Mouse (Mus musculus) limb, embryonic 14.5 days (tissue): ENCODE results near the gene Ppih. TPM values are rescaled to one million over a fixed set of nuclear protein-coding genes. Genes with fewer than 3 reads are reported as not detected.

Source experiments
- ATAC-seq: fragments of 200-750 bp; cut with Nextera tagmentation; 2 replicates; pipeline ENCODE4 v1.8.0; 2017; ENCODE audit warnings: low read depth, moderate number of reproducible peaks, moderate TSS enrichment; ENCODE audit not compliant: low FRiP score
- DNase-seq: peaks from one replicate; pipeline ENCODE4 v3.0.0-alpha.2; 2015; ENCODE audit warnings: low spot score
- H3K27ac ChIP-seq: fragments of 300-500 bp; sonication (generic); replicated peaks from 2 replicates; pipeline ENCODE4 v1.5.1; 2014; ENCODE audit warnings: low read depth, mild to moderate bottlenecking, low read length, moderate library complexity, mixed read lengths
- H3K27me3 ChIP-seq: fragments of 300-500 bp; sonication (generic); 2 replicates; pipeline ENCODE4 v1.6.1; 2014; ENCODE audit warnings: low read length, mixed read lengths; ENCODE audit not compliant: control insufficient read depth, insufficient read depth
- H3K36me3 ChIP-seq: fragments of 300-500 bp; sonication (generic); 2 replicates; pipeline ENCODE4 v1.6.1; 2014; ENCODE audit warnings: mild to moderate bottlenecking, low read length, moderate library complexity, mixed read lengths; ENCODE audit not compliant: control insufficient read depth, insufficient read depth
- H3K4me1 ChIP-seq: fragments of 300-500 bp; sonication (generic); 2 replicates; pipeline ENCODE4 v1.6.1; 2014; ENCODE audit warnings: antibody characterized with exemption, low read length, mixed read lengths; ENCODE audit not compliant: control insufficient read depth, insufficient read depth
- H3K4me2 ChIP-seq: fragments of 300-500 bp; sonication (generic); replicated peaks from 2 replicates; pipeline ENCODE4 v1.6.1; 2014; ENCODE audit warnings: low read depth, mild to moderate bottlenecking, low read length, moderate library complexity; ENCODE audit not compliant: severe bottlenecking
- H3K4me3 ChIP-seq: fragments of 300-500 bp; sonication (generic); replicated peaks from 2 replicates; pipeline ENCODE4 v1.5.1; 2014; ENCODE audit warnings: low read length
- H3K9ac ChIP-seq: fragments of 300-500 bp; sonication (generic); 2 replicates; pipeline ENCODE4 v1.6.1; 2014; ENCODE audit warnings: mild to moderate bottlenecking, low read depth, low read length, moderate library complexity; ENCODE audit not compliant: severe bottlenecking
- H3K9me3 ChIP-seq: fragments of 300-500 bp; sonication (generic); 2 replicates; pipeline ENCODE4 v1.6.1; 2016; ENCODE audit warnings: low read length; ENCODE audit not compliant: control insufficient read depth
- POLR2A ChIP-seq: fragments of 200-500 bp; IDR thresholded peaks from 2 replicates; pipeline ENCODE4 v1.8.0; 2012; ENCODE audit warnings: inconsistent platforms, mild to moderate bottlenecking, moderate library complexity, borderline replicate concordance; ENCODE audit not compliant: insufficient read depth, insufficient read length; ENCODE audit errors: extremely low read depth
- WGBS: fragments of 180-500 bp; shearing (Covaris S2); extraction: QIAGEN DNeasy Blood & Tissue Kit; methylation state at CpG from one replicate; pipeline ENCODE4 v1.1.7; 2014; 5-methylcytosine and 5-hydroxymethylcytosine counted together
- polyA plus RNA-seq, 2 experiments: library from polyadenylated mRNA; depleted of rRNA in 1 of 2; stranded (reverse) in 1 of 2; unstranded in 1 of 2; fragments of >200 nt; fragmentation: Nextera tagmentation in 1 of 2; extraction: Ambion mirVana in 1 of 2; gene quantifications; 2 replicates each; pipeline versions ENCODE4 v1.2.1 to v1.2.3; 2012 to 2014

The Ppih gene
- polyA plus RNA-seq, 2 experiments: 81.4 to 88.5 TPM

GRCm38 (mm10) chr4:119345508-119345907, 25.2 kb upstream of the Ppih start:
- WGBS: 88% methylated on average over 6 of the region's 6 CpGs
- H3K9ac ChIP-seq: no peak overlapping the region
- H3K4me3 ChIP-seq: no peak overlapping the region
- H3K4me1 ChIP-seq: no peaks in the 10 kb centered on the region
- DNase-seq (no peak), ATAC-seq (no peak)
- no peaks in the 10 kb centered on the region for H3K9me3 ChIP-seq
- no peaks in the 10 kb centered on the region for H3K36me3 ChIP-seq
- no peak for TF ChIP-seq POLR2A
- H3K4me2 ChIP-seq: no peak overlapping the region
- no peaks in the 10 kb centered on the region for H3K27me3 ChIP-seq
- no peak overlapping the region for H3K27ac ChIP-seq

GRCm38 (mm10) chr4:119338861-119339361, 18.6 kb upstream of the Ppih start:
- under 1% methylated on average over 10 of the region's 10 CpGs for WGBS
- Histone ChIP-seq H3K9me3 (no peaks in the 10 kb centered on the region), H3K36me3 (no peaks in the 10 kb centered on the region), H3K4me1 (0 out of 2 replicates have a peak, but pooled peaks cover 5% of the 10 kb centered on the region), H3K27ac (no peak overlapping the region), H3K4me3 (no peak overlapping the region), H3K4me2 (peak overlapping the region; percentile 25; the same call in 1 of the 2 replicates), H3K9ac (peak overlapping the region; percentile 21; the same call in 1 of the 2 replicates), H3K27me3 (no peaks in the 10 kb centered on the region)
- ATAC-seq (peak; percentile 70), DNase-seq (peak; percentile 63)
- no peak for TF ChIP-seq POLR2A

GRCm38 (mm10) chr4:119338422-119338821, 18.1 kb upstream of the Ppih start:
- Histone ChIP-seq H3K4me2 (peak overlapping the region; percentile 25; the same call in 1 of the 2 replicates), H3K27me3 (no peaks in the 10 kb centered on the region), H3K9ac (peak overlapping the region; percentile 21; the same call in 1 of the 2 replicates), H3K4me1 (0 out of 2 replicates have a peak, but pooled peaks cover 5% of the 10 kb centered on the region), H3K36me3 (no peaks in the 10 kb centered on the region), H3K9me3 (no peaks in the 10 kb centered on the region), H3K4me3 (no peak overlapping the region), H3K27ac (no peak overlapping the region)
- ATAC-seq: no peak; the same call in 1 of the 2 replicates
- no peak for TF ChIP-seq POLR2A
- DNase-seq: no peak
- WGBS: 58% methylated on average over 4 of the region's 4 CpGs

GRCm38 (mm10) chr4:119333487-119333886, 13.1 kb upstream of the Ppih start:
- H3K36me3 ChIP-seq: no peaks in the 10 kb centered on the region
- H3K4me1 ChIP-seq: no peaks in the 10 kb centered on the region
- DNase-seq (no peak), ATAC-seq (no peak)
- no peak overlapping the region for H3K4me3 ChIP-seq
- no peak overlapping the region for H3K9ac ChIP-seq
- no peaks in the 10 kb centered on the region for H3K9me3 ChIP-seq
- 89% methylated on average over 6 of the region's 6 CpGs for WGBS
- no peak for TF ChIP-seq POLR2A
- no peaks in the 10 kb centered on the region for H3K27me3 ChIP-seq
- no peak overlapping the region for H3K27ac ChIP-seq
- no peak overlapping the region for H3K4me2 ChIP-seq

GRCm38 (mm10) chr4:119320896-119321550, 677 bp upstream of the Ppih start:
- H3K9ac ChIP-seq: peak overlapping the region; percentile 56
- peak overlapping the region; percentile 91 for H3K4me2 ChIP-seq
- H3K36me3 ChIP-seq: peaks cover 25% of the 10 kb centered on the region
- peaks cover 12% of the 10 kb centered on the region for H3K4me1 ChIP-seq
- H3K9me3 ChIP-seq: no peaks in the 10 kb centered on the region
- no peak for DNase-seq
- ATAC-seq: peak; percentile 60
- no peaks in the 10 kb centered on the region for H3K27me3 ChIP-seq
- peak overlapping the region; percentile 67 for H3K4me3 ChIP-seq
- H3K27ac ChIP-seq: peak overlapping the region; percentile 73
- WGBS: 25% methylated on average over 10 of the region's 10 CpGs
- TF ChIP-seq POLR2A: no peak
